Mouse (Mus musculus): ENCODE results near the gene Ttll7.

- TF ChIP-seq CTCF (IDR thresholded peaks at IDR 0.05; ENCODE audit: low read depth, low read length) (no peak), GATA1 (IDR thresholded peaks at IDR 0.05; ENCODE audit: borderline replicate concordance, low read length) (no peak), TAL1 (conservative IDR thresholded peaks at IDR 0.05; ENCODE audit: low read depth, low read length) (no peak), POLR2AphosphoS5 (IDR thresholded peaks at IDR 0.05; ENCODE audit: insufficient replicate concordance, low read depth, low read length) (no peak)
These were observed 80.3 kb downstream of the Ttll7 start for GRCm38 (mm10) chr3:146932506-146932905.

All from G1E (cell line).